Mouse (Mus musculus) frontal cortex, postnatal 10 days (tissue): ENCODE results near the gene Gins1.
"Not testable (repeated sequence)": the region's sequence is repeated elsewhere in the genome, so short reads cannot be mapped to it uniquely, and the experiment has no call there.

Experiments
- DNase-seq, 2 experiments: peaks; one replicate each; pipeline ENCODE4 v3.0.0; 2022; ENCODE audit warnings: low spot score in 2 of 2, mixed read lengths in 1 of 2

Gins1 gene

DNA sequence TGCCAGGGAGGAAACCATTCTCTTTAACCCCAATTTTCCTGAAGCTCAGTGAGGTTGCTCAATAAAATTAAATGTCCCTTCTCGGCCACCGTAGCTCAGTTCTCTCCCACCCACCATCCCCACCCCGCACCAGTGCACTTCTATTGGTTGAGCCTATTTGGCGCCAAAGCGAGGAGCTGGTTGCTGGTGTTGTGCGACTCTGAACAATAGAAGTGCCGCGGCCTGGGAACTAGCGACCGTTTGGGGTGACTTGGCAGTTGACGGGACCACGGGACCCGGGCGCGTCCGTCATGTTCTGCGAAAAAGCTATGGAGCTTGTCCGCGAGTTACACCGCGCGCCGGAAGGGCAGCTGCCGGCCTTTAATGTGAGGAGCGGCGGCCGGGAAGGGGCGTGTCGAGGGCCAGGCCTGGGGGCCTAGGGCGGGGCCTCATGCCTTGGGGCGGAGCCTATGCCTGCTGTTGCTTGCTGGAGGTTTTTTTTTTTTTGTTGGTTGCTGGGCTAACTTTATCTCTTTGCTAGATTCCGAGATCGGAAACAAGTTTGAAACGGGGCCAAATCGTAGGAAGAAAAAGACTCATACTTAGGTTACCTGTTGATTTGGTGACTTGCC lies 4.3 kb downstream of the Gins1 start:
- DNase-seq, result peak; percentile 86

DNA sequence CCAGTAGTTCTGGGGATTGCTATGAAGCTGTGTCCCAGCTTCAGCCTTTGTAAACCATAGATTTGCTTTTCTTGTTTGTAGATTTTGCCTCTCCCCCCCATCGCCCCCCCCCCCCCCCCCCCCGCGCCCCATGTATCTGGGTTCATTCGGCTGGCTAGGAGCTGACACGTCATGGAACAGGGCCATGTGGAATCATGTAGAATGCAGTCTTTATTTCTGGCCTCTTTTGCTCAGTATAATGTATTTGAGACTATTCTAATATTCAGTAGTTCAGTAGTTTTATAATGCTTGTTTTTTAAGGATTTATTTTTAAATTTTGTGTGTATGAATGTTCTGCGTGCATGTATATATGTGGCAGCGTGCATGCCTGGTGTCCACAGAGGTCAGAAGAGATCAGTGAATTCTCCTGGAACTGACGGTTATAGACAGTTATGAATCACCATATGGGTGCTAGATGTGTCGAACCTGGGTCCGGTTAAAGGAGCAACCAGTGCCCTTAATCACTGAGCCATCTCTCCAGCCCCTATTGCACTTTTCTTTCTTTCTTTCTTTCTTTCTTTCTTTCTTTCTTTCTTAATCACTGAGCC lies 5.2 kb downstream of the Gins1 start:
- DNase-seq, result no peak

DNA sequence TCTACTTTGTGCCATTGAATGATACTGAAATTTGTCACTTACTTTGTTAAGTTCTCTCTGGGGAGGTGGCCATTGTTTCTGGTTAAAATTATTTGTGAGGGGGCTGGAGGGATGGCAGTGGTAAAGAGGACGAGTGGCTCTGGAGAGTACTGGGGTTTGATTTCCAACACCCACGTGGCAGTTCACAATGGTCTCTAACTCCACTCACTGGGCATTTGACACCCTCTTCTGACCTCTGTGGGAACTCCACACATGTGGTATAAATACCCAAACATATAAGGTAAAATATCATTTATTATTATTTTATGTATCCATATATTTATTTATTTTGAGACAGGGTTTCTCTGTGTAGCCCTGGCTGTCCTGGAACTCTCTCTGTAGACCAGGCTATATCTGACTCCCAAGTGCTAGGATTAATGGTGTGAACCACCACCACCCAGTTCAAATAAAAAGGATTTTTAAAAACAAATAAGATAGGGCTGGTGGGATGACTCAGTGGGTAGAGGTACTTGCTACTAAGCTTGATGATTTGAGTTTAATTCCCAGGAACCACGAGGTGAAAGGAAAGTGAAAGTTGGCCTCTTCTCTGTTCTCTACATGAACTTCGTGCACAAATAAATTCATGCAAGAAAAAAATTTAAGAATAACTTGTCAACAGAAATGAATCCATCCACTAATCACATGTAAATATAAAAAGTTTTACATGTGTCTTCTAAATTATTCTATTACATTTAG lies 9.7 kb downstream of the Gins1 start:
- no peak for DNase-seq

DNA sequence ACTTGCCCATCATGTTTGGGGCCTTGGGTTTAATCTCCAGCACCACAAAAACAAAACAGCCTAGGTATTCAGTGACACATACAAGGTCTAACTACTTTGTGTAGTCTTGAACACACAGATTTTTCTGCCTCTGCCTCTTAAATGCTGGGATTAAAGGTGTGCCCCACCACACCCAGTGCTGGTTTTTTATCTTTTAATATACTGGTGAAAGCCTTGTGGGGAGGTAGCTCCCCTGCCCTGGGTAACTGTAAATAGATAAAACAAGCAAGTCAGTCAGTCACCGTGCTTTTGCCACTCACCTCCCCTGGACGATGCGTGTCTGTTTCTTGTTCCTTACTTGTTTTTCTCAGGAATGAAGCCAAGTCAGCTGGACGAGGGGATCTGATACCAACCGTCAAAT lies 10.6 kb downstream of the Gins1 start:
- no peak for DNase-seq

DNA sequence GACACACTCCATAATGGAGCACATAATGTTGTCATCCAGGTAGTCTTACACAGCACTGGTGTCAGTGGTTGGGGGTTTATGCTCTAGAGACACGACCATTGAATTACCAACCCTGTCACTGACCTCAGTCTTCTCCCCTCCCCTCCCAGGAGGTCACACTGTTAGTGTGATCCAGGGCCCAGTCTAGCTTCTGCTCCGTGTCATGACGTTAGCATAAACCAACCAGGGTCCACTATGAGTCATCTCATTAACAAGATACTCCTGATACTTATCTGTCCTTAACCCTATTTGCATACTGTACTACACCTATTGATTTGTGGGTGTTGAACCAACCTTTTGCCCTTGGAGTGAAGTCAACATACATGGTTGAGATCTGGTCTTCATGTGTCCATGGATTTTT lies 13.5 kb downstream of the Gins1 start:
- no peak for DNase-seq

DNA sequence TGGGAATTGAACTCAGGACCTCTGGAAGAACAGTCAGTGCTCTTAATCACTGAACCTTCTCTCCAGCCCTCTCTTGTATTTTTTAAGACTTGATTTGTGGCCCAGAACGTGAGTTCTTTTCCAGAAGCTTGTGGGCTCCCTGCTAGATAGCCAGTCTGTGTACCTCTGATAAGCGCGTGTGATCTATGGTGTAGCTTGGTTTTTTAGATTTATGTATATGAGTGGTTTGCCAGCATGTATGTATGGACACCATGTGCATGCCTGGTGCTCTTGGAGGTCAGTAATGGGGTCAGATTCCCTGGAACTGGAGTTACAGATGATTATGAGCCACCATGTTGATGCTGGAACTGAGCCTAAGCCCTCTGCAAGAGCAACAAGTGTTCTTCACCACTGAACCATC lies 15.3 kb downstream of the Gins1 start:
- DNase-seq, result no peak

DNA sequence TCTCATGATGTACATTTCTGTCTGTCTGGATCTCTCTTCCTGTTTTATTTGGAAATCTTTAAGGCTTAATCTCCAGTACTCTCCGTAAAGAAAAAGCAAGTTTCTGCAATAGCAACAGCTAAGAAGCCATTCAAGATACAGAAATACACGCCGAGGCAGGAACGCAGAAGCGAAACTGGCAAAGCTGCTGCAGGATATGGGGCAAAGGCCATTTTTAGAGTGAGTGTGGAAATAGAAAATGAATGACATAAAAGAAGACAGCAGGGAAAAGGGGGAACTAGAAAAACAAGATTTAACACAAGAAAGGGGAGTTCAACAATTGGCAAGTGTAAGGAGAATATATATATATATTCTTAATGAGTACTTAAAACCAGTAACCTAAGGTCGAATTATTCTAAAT lies 16.5 kb downstream of the Gins1 start:
- DNase-seq, result no peak

DNA sequence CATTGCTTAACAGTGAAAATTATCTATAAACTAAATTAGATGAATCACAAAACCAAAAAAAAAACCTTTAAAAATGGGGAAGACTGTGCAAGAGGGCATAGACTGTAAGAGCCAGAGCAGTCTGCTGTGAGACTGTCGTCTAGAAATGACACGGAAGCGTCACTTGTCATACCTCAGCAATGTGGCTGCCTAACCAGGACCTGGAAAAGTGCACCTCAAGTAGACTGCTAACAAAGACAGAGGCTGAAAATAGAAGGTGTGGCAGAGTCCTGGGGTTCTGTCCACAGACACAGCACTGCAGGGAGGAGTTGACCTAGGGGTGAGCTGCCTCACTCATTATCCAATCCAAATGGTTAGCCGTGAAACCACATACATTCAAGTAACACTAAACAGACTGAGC lies 17.0 kb downstream of the Gins1 start:
- DNase-seq, result no peak

DNA sequence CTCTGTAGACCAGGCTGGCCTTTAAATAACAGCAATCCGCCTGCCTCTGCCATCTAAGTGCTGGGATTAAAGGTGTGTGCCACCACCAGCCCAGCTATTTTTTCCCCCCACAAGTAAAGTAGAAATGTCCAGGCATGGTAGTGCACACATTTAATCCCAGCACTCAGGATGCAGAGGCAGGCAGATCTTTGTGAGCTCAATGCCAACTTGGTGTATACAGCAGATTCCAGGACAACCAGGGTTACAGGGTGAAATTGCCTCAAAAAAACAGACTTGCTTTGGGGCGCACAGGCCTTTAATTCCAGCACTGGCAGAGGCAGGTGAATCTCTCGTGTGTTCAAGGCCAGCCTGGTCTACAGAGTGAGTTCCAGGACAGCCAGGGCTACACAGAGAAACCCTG lies 17.8 kb downstream of the Gins1 start:
- DNase-seq, result no peak

DNA sequence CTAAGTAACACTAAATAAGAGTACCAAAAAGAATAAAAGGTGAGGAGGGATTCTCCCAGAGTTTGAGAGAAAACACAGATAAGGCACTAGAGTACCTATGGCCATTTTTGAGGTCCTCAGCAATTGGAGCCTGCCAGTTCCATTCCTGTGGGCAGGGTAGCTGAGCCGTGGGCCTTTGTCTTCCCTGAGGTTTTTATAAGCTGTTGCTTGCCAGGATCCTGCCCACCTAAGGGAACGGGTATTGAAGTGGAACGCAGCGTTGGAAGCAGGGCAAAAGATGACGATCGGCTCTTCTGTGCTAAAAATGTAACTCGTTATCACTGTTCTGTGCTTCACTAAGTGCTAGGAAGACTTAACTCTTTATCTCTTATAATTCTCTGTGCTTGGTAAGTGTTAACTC lies 18.3 kb downstream of the Gins1 start:
- no peak for DNase-seq

DNA sequence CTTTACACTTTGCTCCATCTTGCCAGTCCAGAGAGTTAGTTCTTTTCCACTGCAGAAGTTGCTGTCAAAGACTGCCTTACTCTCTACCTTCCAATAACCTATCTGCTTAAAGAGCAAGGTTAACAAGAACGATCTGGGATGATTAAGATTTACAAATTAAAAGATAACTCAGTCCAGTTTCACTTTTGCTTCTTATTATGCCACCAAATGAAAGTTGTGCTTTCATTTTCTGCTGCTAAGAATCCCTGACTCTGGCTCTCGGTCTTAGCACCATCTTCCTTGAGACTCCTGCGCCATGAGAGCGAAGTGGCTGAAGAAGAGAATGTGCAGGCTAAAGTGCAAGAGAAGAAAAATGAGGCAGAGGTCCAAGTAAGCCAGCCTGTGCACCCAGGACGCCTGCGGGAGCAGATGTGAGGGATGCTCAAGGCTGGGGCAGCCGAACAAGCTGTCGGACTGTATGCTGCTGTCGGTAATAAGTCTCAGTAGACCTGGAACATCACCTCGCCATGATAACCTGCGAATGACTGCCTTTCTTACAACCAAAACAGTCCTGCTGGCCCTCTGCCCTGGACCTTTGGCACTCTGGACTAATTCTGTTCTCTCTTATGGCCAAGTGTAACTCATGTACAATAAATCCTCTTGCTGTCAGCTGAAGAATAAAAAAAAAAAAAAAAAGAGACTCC lies 22.0 kb downstream of the Gins1 start:
- DNase-seq, result no peak

DNA sequence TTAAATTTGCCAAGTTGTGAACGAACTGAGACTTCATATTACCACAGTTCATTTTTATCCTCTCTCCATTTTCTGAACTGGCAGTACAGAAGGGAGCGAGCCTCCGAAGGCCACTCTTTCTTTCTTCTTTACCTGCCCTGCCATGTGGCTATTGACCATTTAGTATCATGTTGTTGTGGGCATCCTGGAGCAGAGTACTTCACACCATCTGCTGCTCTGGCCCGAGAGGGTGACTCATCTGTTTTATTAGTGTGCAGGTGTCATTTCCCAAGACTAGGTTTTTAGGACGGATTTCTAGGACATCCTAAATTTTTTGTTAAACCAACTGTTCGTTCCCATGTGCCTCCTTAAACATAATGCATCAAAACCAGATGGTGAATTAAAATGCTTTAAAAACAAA lies 24.0 kb downstream of the Gins1 start:
- no peak for DNase-seq

DNA sequence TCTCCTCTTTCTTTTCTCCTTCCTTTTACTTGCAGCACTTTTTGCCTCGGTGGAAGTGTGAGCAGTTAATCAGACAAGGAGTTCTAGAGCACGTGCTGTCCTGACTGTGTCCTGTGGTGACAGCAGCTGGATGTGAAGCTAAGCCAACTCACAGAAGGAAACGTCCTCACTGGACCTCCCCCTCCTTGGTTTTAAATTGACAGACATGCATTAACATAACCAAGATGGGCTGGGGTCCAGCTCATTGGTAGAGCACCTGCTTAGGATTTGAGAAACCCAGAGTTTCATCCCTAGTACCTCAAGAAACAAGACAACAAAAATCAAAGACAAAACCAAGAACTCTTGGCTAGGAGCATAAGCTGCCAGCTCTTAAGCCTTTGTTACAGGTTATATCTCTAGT lies 25.6 kb downstream of the Gins1 start:
- DNase-seq, result no peak

DNA sequence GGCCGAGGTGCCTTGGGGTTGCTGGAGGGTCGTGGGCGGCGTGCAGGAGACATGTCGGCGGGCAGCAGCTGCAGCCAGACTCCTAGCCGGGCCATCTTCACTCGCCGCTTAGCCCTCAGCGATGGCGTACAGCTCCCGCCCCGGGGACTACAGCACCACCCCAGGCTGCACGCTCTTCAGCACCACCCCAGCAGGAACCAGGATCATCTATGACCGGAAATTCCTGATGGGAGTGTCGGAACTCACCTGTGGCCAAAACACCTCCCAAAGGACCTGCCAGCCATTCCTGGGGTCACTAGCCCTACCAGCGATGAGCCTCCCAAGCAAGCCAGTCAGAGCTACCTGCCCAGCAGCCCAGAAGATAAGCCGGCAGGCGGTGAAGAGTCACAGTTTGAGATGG lies 28.3 kb downstream of the Gins1 start:
- DNase-seq, result no peak

DNA sequence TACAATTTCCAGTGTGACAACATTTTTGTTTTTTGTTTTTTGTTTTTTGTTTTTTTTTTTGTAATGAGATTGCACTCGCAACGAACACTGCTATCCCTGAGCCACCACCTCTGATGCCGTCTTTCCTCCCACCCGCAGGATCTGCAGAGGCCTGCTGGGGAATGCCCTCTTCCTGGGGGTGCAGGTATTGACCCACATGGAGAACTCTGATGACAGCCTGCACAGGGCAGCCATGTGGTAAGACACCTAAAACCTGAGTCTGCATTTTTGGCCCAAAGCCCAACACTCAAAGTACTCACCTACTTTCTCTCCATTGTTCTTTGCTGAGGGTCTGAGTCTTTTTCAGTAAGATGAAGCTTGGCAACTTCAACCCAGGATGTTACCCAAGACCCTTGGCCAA lies 29.5 kb downstream of the Gins1 start:
- DNase-seq, result no peak

DNA sequence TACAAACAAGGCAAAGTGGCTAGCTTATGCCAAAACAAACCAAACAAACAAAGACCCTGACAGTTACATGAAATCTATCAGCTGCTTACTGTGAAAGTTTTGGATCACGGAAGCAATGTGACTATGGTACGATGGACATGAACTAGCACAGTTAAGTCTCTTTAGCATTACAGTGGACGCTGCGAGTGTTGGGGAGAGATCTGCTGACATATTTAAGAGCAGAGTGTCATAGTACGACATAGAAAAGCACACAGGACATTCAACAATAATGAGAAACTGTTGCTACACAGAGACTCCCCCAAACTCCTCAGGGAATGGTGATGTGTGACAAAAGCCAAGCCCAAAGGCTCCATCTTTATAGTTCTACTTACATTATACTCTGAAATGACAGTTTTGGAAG lies 38.8 kb downstream of the Gins1 start:
- no peak for DNase-seq

DNA sequence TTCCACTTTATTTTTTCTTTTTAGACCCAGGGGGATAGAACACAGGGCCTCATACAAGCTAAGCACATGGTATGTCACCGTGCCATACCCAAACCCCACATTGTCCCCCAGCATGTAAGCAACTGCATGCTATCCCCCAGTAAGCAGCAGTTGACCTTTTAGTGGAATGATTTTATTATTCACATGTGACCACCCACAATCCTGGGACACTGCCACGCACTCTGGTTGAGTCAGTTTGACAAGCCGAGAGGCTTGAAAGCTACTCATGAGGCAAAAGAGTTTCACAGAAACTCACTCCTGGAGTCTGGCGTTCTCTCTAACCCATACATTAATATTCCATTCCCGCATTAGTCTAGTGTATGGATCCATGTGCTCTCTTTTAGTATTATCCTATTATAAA lies 42.1 kb downstream of the Gins1 start:
- DNase-seq, result not testable (repeated sequence)

DNA sequence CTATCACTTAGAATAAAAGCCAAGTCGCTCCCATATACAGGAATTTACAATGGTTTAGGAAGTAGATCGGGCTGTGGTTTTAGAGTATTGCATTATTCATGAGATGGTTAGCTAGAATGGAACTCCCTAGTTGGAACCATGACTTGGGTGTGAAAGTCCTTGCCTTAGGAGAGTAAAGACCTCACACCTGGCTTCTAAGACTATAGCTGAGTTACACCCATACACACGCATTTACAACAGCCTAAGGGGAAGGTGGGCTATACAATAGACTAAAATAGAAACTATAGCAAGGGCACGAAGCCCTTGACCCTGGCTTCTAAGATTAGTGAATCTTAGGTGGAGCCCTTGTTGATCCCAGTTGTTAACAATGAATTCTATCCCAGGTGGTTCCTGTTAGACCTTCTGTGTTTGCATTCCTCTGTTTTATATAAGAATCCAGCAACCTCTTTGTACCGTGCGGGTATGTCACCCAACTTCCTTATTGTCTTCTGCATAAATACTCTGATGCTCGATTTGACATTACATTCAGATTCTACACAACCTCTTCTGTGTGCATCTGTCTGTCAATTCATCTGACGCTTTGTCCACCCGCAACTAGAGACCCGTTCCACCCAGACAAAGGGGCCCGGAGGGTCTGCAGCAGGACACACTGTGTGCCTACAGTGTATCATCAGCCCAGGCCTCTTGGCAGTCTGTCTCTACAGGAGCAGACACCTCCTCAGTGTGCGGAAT lies 42.8 kb downstream of the Gins1 start:
- DNase-seq, result not testable (repeated sequence)

DNA sequence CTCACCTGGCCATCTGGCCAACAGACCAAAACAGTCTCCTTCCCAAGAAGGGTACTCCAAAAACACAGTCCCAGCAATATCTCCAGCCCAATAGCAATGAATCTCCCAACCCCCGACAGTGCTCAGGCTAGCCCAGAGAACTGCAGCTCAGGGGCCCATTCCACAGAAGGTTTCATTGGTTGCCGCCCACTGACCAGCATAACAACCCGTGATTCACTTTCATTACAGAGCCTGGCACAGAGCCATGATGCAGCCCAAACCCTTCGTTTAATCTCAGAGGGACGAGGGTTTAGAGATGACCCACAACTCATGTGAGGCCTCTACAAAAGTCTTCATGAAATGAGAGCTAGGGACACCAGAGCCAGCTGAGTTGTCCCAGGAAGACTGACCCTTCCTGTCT lies 43.6 kb downstream of the Gins1 start:
- no peak for DNase-seq

DNA sequence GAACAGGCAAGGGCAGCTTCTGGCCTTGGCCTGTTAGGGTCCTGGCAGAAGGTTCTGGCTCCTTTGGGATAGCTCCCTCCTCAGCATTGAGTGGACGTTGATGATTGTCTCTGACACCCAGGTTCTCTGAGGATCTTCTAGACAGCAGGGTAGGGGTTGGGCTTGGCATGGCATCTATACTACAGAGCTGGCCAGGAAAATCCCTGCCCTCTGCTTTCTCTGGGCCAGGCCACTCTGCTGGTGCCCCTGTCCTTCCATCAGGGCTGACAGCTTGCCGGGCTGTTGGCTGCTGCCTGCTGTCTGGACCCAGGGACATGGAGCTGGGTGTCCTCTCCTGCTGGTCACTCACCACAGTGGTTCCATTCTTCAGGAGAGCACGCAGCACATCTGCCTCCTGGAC lies 44.5 kb downstream of the Gins1 start:
- DNase-seq, result no peak

DNA sequence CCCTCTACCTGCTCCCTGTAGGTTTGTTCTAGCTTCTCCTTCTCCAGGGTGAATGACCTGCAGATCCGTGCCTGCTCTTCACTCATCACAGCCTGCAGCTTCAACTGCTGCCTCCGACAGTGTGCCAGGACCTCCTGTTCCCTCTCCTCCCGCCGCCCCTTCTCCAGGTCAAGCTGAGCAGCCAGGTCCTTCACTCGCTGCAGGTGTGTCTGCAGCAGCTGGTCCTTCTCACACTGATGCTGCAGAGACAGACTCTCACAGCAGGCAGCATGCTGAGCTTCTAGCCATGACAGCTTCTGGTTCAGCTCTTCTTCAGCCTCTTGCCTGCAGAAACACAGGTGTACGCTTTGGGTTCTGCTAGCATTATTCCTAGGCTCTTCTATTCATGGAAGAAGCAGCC lies 44.9 kb downstream of the Gins1 start:
- DNase-seq, result no peak

DNA sequence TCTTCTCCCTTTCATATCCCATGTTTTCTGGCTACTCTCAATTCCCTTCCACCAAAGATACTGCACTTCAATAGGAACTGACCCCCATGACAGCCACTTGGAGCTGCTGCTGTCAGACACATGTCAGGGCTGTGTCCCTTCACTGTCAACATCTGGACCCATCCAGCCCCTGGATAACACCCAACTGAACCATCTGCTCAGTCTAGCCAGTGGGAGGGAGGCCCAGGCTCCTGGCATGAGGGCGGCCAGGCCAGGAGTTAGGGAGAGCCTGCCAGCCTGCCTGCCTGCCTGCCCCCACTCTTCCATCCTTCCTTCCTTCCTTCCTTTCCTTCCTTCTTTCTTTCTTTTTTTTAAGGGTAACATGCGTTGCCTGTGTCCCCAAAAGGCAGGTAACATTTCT lies 46.0 kb downstream of the Gins1 start:
- no peak for DNase-seq
